Mouse (Mus musculus) heart, postnatal 0 days (tissue): ENCODE data around the gene Tifab.

Experiments
- CTCF ChIP-seq: IDR thresholded peaks from 2 replicates; pipeline ENCODE4 v1.5.1; 2016; ENCODE audit warnings: antibody characterized with exemption, control low read depth, low read depth
- EP300 ChIP-seq: IDR thresholded peaks from 2 replicates; pipeline ENCODE4 v1.6.1; 2016; ENCODE audit warnings: antibody characterized with exemption, low read depth

- no peak for TF ChIP-seq CTCF
- no peak for TF ChIP-seq EP300
Measured at GRCm38 (mm10) chr13:56155671-56156070, 23.0 kb downstream of the Tifab start.
